Mouse (Mus musculus) urinary bladder, postnatal 4 days (tissue): ENCODE results near the gene Cables2.
"Not testable (repeated sequence)": the region's sequence is repeated elsewhere in the genome, so short reads cannot be mapped to it uniquely, and the experiment has no call there.

Experiments used
- DNase-seq, 2 experiments: peaks; one replicate each; pipeline ENCODE4 v3.0.0; 2021 to 2022; ENCODE audit warnings: low spot score in 2 of 2

The Cables2 gene

GRCm38 (mm10) chr2:180277773-180278320, 4.6 kb upstream of the Cables2 start:
- no peak for DNase-seq

GRCm38 (mm10) chr2:180276851-180277259, 3.6 kb upstream of the Cables2 start:
- DNase-seq: no peak

- DNase-seq: no peak
These were observed 3.1 kb upstream of the Cables2 start for GRCm38 (mm10) chr2:180276385-180276784.

- peak; percentile 83 to 90 for DNase-seq
These were observed 2.5 kb upstream of the Cables2 start for GRCm38 (mm10) chr2:180275836-180276235.

GRCm38 (mm10) chr2:180274523-180274922, 1.2 kb upstream of the Cables2 start:
- DNase-seq: no peak

- peak in 1 of 2 experiments; percentile 59 for DNase-seq
These were observed 393 bp downstream of the Cables2 start for GRCm38 (mm10) chr2:180272884-180273321.

- DNase-seq: no peak
These were observed 1.4 kb downstream of the Cables2 start for GRCm38 (mm10) chr2:180271804-180272395.

GRCm38 (mm10) chr2:180270537-180271255, 2.6 kb downstream of the Cables2 start:
- DNase-seq: no peak

GRCm38 (mm10) chr2:180269329-180269728, 4.0 kb downstream of the Cables2 start:
- DNase-seq: no peak

GRCm38 (mm10) chr2:180267955-180268354, 5.3 kb downstream of the Cables2 start:
- no peak for DNase-seq

- DNase-seq: no peak
These were observed 10.4 kb downstream of the Cables2 start for GRCm38 (mm10) chr2:180262891-180263290.

- no peak for DNase-seq
These were observed 10.9 kb downstream of the Cables2 start for GRCm38 (mm10) chr2:180262441-180262840.

- DNase-seq: no peak
These were observed 11.4 kb downstream of the Cables2 start for GRCm38 (mm10) chr2:180261901-180262300.

GRCm38 (mm10) chr2:180260610-180261480, 12.5 kb downstream of the Cables2 start:
- DNase-seq: no peak

- not testable (repeated sequence) for DNase-seq
These were observed 13.3 kb downstream of the Cables2 start for GRCm38 (mm10) chr2:180259826-180260609.

- not testable (repeated sequence) for DNase-seq
These were observed 14.3 kb downstream of the Cables2 start for GRCm38 (mm10) chr2:180258951-180259484.

- no peak for DNase-seq
These were observed 15.1 kb downstream of the Cables2 start for GRCm38 (mm10) chr2:180257963-180258865.

GRCm38 (mm10) chr2:180257001-180257521, 16.2 kb downstream of the Cables2 start, which contains the start of gene Rps21:
Rps21 (plus strand) TSS chr2:180257377.
- peak; percentile 97 to 98 for DNase-seq

- no peak for DNase-seq
These were observed 16.8 kb downstream of the Cables2 start for GRCm38 (mm10) chr2:180256296-180257000.
